Mouse (Mus musculus) liver, postnatal 0 days (tissue): ENCODE data around the gene Enpp5.

Source experiments
- CTCF ChIP-seq: sonication (generic); IDR thresholded peaks from 2 replicates; pipeline ENCODE4 v1.5.1; 2016; ENCODE audit warnings: antibody characterized with exemption, low read depth
- EP300 ChIP-seq: IDR thresholded peaks from 2 replicates; pipeline ENCODE4 v1.6.1; 2016; ENCODE audit warnings: antibody characterized with exemption, low read depth, mild to moderate bottlenecking

DNA sequence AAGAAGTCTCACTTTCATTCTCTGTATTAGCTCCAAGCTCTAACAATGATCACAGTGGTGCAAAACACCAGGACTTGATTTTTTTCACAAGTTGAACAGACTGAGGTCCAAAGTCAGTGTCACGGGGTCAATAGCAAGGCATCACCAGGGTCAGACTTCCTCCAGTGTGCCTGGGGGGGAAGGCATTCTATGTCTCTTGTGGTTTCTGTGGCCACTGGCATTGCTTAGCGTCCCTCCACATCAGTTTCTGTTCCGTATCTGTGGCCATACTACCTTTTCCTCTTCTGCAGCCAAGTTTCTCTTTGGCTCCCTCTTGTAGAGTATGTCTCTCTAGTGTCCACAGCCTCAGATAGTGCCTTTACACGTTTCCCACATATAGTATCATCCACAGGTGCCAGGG lies 25.2 kb upstream of the Enpp5 start:
- TF ChIP-seq CTCF = 0 out of 2 replicates have a peak, but pooled peaks have one; percentile 1
- TF ChIP-seq EP300 = no peak
